Mouse (Mus musculus): ENCODE results near the gene Snx30. TPM values are rescaled to one million over a fixed set of nuclear protein-coding genes. Genes with fewer than 3 reads are reported as not detected.
A peak's percentile ranks its signal among the peaks of the same experiment; 100 is the strongest.

Snx30 gene
- polyA plus RNA-seq, 1 experiment from 2014 or later, result 9.5 TPM

- Histone ChIP-seq H3K27me3 (ENCODE audit: low read depth, poor library complexity, severe bottlenecking) (no peaks in the 10 kb centered on the region), H3K27ac (replicated peaks) (peak overlapping the region; percentile 69), H3K36me3 (peaks cover 5% of the 10 kb centered on the region), H3K9me3 (replicated peaks) (no peaks in the 10 kb centered on the region), H3K4me3 (no peak overlapping the region), H3K4me1 (peaks cover 55% of the 10 kb centered on the region)
- no peak for DNase-seq (ENCODE audit: low spot score)
- WGBS, result 76% methylated on average over 10 of the region's 10 CpGs
Measured at GRCm38 (mm10) chr4:59818498-59818897, 12.9 kb downstream of the Snx30 start.

- peaks cover 55% of the 10 kb centered on the region for H3K4me1 ChIP-seq
- H3K9me3 ChIP-seq (replicated peaks), result no peaks in the 10 kb centered on the region
- peak overlapping the region; percentile 69 for H3K27ac ChIP-seq (replicated peaks)
- WGBS, result 74% methylated on average over 7 of the region's 7 CpGs
- no peak overlapping the region for H3K4me3 ChIP-seq
- H3K36me3 ChIP-seq, result peaks cover 5% of the 10 kb centered on the region
- no peak for DNase-seq (ENCODE audit: low spot score)
- H3K27me3 ChIP-seq (ENCODE audit: low read depth, poor library complexity, severe bottlenecking), result no peaks in the 10 kb centered on the region
Measured at GRCm38 (mm10) chr4:59819054-59819472, 13.4 kb downstream of the Snx30 start.

- Histone ChIP-seq H3K27ac (replicated peaks) (peak overlapping the region; percentile 69), H3K4me3 (no peak overlapping the region)
Measured at GRCm38 (mm10) chr4:59819477-59820022, 13.9 kb downstream of the Snx30 start.

GRCm38 (mm10) chr4:59821516-59821915 lies 15.9 kb downstream of the Snx30 start:
- H3K4me3 ChIP-seq, result no peak overlapping the region
- WGBS, result 100% methylated on average over 1 of the region's 1 CpGs
- no peaks in the 10 kb centered on the region for H3K27me3 ChIP-seq (ENCODE audit: low read depth, poor library complexity, severe bottlenecking)
- H3K4me1 ChIP-seq, result peaks cover 31% of the 10 kb centered on the region
- H3K27ac ChIP-seq (replicated peaks), result no peak overlapping the region
- no peak for DNase-seq (ENCODE audit: low spot score)
- peaks cover 5% of the 10 kb centered on the region for H3K36me3 ChIP-seq
- H3K9me3 ChIP-seq (replicated peaks), result no peaks in the 10 kb centered on the region

More at GRCm38 (mm10) chr4:59819477-59820022, 13.9 kb downstream of the Snx30 start:
- H3K36me3 ChIP-seq, result peaks cover 5% of the 10 kb centered on the region
- H3K27me3 ChIP-seq (ENCODE audit: low read depth, poor library complexity, severe bottlenecking), result no peaks in the 10 kb centered on the region
- peaks cover 50% of the 10 kb centered on the region for H3K4me1 ChIP-seq
- H3K9me3 ChIP-seq (replicated peaks), result no peaks in the 10 kb centered on the region
- 55% methylated on average over 12 of the region's 12 CpGs for WGBS
- peak; percentile 22 for DNase-seq (ENCODE audit: low spot score)

- Histone ChIP-seq H3K4me1 (peaks cover 30% of the 10 kb centered on the region), H3K27me3 (ENCODE audit: low read depth, poor library complexity, severe bottlenecking) (no peaks in the 10 kb centered on the region), H3K4me3 (no peak overlapping the region), H3K36me3 (peaks cover 5% of the 10 kb centered on the region), H3K9me3 (replicated peaks) (no peaks in the 10 kb centered on the region), H3K27ac (replicated peaks) (no peak overlapping the region)
- WGBS, result 93% methylated on average over 4 of the region's 4 CpGs
- DNase-seq (ENCODE audit: low spot score), result no peak
Measured at GRCm38 (mm10) chr4:59822119-59822518, 16.5 kb downstream of the Snx30 start.

GRCm38 (mm10) chr4:59823470-59823869 lies 17.8 kb downstream of the Snx30 start:
- Histone ChIP-seq H3K9me3 (replicated peaks) (no peaks in the 10 kb centered on the region), H3K27me3 (ENCODE audit: low read depth, poor library complexity, severe bottlenecking) (no peaks in the 10 kb centered on the region), H3K36me3 (no peaks in the 10 kb centered on the region), H3K4me1 (peaks cover 20% of the 10 kb centered on the region), H3K4me3 (no peak overlapping the region), H3K27ac (replicated peaks) (no peak overlapping the region)
- DNase-seq (ENCODE audit: low spot score), result no peak
- WGBS, result 74% methylated on average over 7 of the region's 7 CpGs

GRCm38 (mm10) chr4:59824860-59825259 lies 19.2 kb downstream of the Snx30 start:
- Histone ChIP-seq H3K4me1 (peaks cover 6% of the 10 kb centered on the region), H3K9me3 (replicated peaks) (no peaks in the 10 kb centered on the region), H3K27ac (replicated peaks) (no peak overlapping the region), H3K36me3 (no peaks in the 10 kb centered on the region), H3K27me3 (ENCODE audit: low read depth, poor library complexity, severe bottlenecking) (no peaks in the 10 kb centered on the region), H3K4me3 (no peak overlapping the region)
- DNase-seq (ENCODE audit: low spot score), result no peak
- 90% methylated on average over 5 of the region's 5 CpGs for WGBS

- no peak for DNase-seq (ENCODE audit: low spot score)
Measured at GRCm38 (mm10) chr4:59825634-59826033, 20.0 kb downstream of the Snx30 start.

GRCm38 (mm10) chr4:59826381-59826780 lies 20.7 kb downstream of the Snx30 start:
- Histone ChIP-seq H3K9me3 (replicated peaks) (no peaks in the 10 kb centered on the region), H3K27ac (replicated peaks) (no peak overlapping the region), H3K4me1 (0 out of 2 replicates have a peak, but pooled peaks cover 4% of the 10 kb centered on the region), H3K27me3 (ENCODE audit: low read depth, poor library complexity, severe bottlenecking) (no peaks in the 10 kb centered on the region), H3K4me3 (no peak overlapping the region), H3K36me3 (no peaks in the 10 kb centered on the region)
- DNase-seq (ENCODE audit: low spot score), result no peak
- 95% methylated on average over 5 of the region's 5 CpGs for WGBS

More at GRCm38 (mm10) chr4:59825634-59826033, 20.0 kb downstream of the Snx30 start:
- H3K27me3 ChIP-seq (ENCODE audit: low read depth, poor library complexity, severe bottlenecking), result no peaks in the 10 kb centered on the region
- H3K4me1 ChIP-seq, result 0 out of 2 replicates have a peak, but pooled peaks cover 4% of the 10 kb centered on the region
- no peak overlapping the region for H3K4me3 ChIP-seq
- no peaks in the 10 kb centered on the region for H3K36me3 ChIP-seq
- H3K27ac ChIP-seq (replicated peaks), result no peak overlapping the region
- WGBS, result 90% methylated on average over 6 of the region's 6 CpGs
- no peaks in the 10 kb centered on the region for H3K9me3 ChIP-seq (replicated peaks)

- Histone ChIP-seq H3K36me3 (no peaks in the 10 kb centered on the region), H3K27ac (replicated peaks) (no peak overlapping the region), H3K4me3 (no peak overlapping the region), H3K27me3 (ENCODE audit: low read depth, poor library complexity, severe bottlenecking) (no peaks in the 10 kb centered on the region), H3K4me1 (no peaks in the 10 kb centered on the region), H3K9me3 (replicated peaks) (no peaks in the 10 kb centered on the region)
- 91% methylated on average over 4 of the region's 4 CpGs for WGBS
- DNase-seq (ENCODE audit: low spot score), result no peak
Measured at GRCm38 (mm10) chr4:59829072-59829471, 23.4 kb downstream of the Snx30 start.

GRCm38 (mm10) chr4:59831038-59831437 lies 25.4 kb downstream of the Snx30 start:
- Histone ChIP-seq H3K4me3 (no peak overlapping the region), H3K9me3 (replicated peaks) (no peaks in the 10 kb centered on the region), H3K27me3 (ENCODE audit: low read depth, poor library complexity, severe bottlenecking) (no peaks in the 10 kb centered on the region), H3K4me1 (no peaks in the 10 kb centered on the region), H3K27ac (replicated peaks) (no peak overlapping the region), H3K36me3 (peaks cover 18% of the 10 kb centered on the region)
- no peak for DNase-seq (ENCODE audit: low spot score)
- WGBS, result 90% methylated on average over 5 of the region's 5 CpGs

- no peak for DNase-seq (ENCODE audit: low spot score)
- 90% methylated on average over 6 of the region's 6 CpGs for WGBS
- Histone ChIP-seq H3K36me3 (peaks cover 18% of the 10 kb centered on the region), H3K27me3 (ENCODE audit: low read depth, poor library complexity, severe bottlenecking) (no peaks in the 10 kb centered on the region), H3K27ac (replicated peaks) (no peak overlapping the region), H3K9me3 (replicated peaks) (no peaks in the 10 kb centered on the region), H3K4me3 (no peak overlapping the region), H3K4me1 (no peaks in the 10 kb centered on the region)
Measured at GRCm38 (mm10) chr4:59832810-59833209, 27.2 kb downstream of the Snx30 start.

GRCm38 (mm10) chr4:59837659-59838058 lies 32.0 kb downstream of the Snx30 start:
- Histone ChIP-seq H3K27ac (replicated peaks) (no peak overlapping the region), H3K9me3 (replicated peaks) (no peaks in the 10 kb centered on the region; the same call in 1 of the 2 replicates), H3K4me1 (no peaks in the 10 kb centered on the region), H3K4me3 (no peak overlapping the region), H3K27me3 (ENCODE audit: low read depth, poor library complexity, severe bottlenecking) (no peaks in the 10 kb centered on the region), H3K36me3 (peaks cover 18% of the 10 kb centered on the region)
- 84% methylated on average over 7 of the region's 7 CpGs for WGBS
- DNase-seq (ENCODE audit: low spot score), result no peak

Data from midbrain, embryonic 10.5 days (tissue).